Mouse (Mus musculus): ENCODE measurements around the gene Tpbgl. TPM values are rescaled to one million over a fixed set of nuclear protein-coding genes. Genes with fewer than 3 reads are reported as not detected.

The Tpbgl gene
- polyA plus RNA-seq, 1 experiment from 2014 or later: 1.1 TPM

- H3K4me2 ChIP-seq: no peak overlapping the region
- WGBS: 80% methylated on average over 2 of the region's 2 CpGs
- no peak overlapping the region for H3K4me3 ChIP-seq
- H3K9ac ChIP-seq: no peak overlapping the region
- no peak for ATAC-seq (replicated peaks)
- no peaks in the 10 kb centered on the region for H3K36me3 ChIP-seq (replicated peaks)
- no peak overlapping the region for H3K27ac ChIP-seq
- no peaks in the 10 kb centered on the region for H3K4me1 ChIP-seq
- no peaks in the 10 kb centered on the region for H3K27me3 ChIP-seq (replicated peaks)
- no peaks in the 10 kb centered on the region for H3K9me3 ChIP-seq
Observed at GRCm38 (mm10) chr7:99662311-99662710, 35.4 kb upstream of the Tpbgl start.

GRCm38 (mm10) chr7:99661571-99662230 lies 34.8 kb upstream of the Tpbgl start:
- no peak overlapping the region for H3K4me3 ChIP-seq
- no peaks in the 10 kb centered on the region for H3K9me3 ChIP-seq
- no peaks in the 10 kb centered on the region for H3K4me1 ChIP-seq
- H3K36me3 ChIP-seq (replicated peaks): no peaks in the 10 kb centered on the region
- H3K9ac ChIP-seq: no peak overlapping the region
- no peak for ATAC-seq (replicated peaks)
- WGBS: 74% methylated on average over 14 of the region's 14 CpGs
- H3K27ac ChIP-seq: no peak overlapping the region
- H3K27me3 ChIP-seq (replicated peaks): no peaks in the 10 kb centered on the region
- H3K4me2 ChIP-seq: no peak overlapping the region

- Histone ChIP-seq H3K27ac (no peak overlapping the region), H3K27me3 (replicated peaks) (no peaks in the 10 kb centered on the region), H3K9ac (no peak overlapping the region), H3K4me2 (no peak overlapping the region), H3K4me3 (no peak overlapping the region), H3K36me3 (replicated peaks) (no peaks in the 10 kb centered on the region), H3K9me3 (no peaks in the 10 kb centered on the region), H3K4me1 (no peaks in the 10 kb centered on the region)
- no peak for ATAC-seq (replicated peaks)
- 93% methylated on average over 9 of the region's 9 CpGs for WGBS
Observed at GRCm38 (mm10) chr7:99661071-99661470, 34.2 kb upstream of the Tpbgl start.

GRCm38 (mm10) chr7:99659379-99660029 lies 32.6 kb upstream of the Tpbgl start:
- WGBS: 48% methylated on average over 12 of the region's 12 CpGs
- no peak overlapping the region for H3K9ac ChIP-seq
- H3K9me3 ChIP-seq: no peaks in the 10 kb centered on the region
- H3K4me2 ChIP-seq: no peak overlapping the region
- H3K4me1 ChIP-seq: no peaks in the 10 kb centered on the region
- H3K36me3 ChIP-seq (replicated peaks): no peaks in the 10 kb centered on the region
- H3K4me3 ChIP-seq: no peak overlapping the region
- H3K27ac ChIP-seq: no peak overlapping the region
- H3K27me3 ChIP-seq (replicated peaks): no peaks in the 10 kb centered on the region
- no peak for ATAC-seq (replicated peaks)

- Histone ChIP-seq H3K4me2 (no peak overlapping the region), H3K4me3 (no peak overlapping the region), H3K27me3 (replicated peaks) (no peaks in the 10 kb centered on the region), H3K9me3 (no peaks in the 10 kb centered on the region), H3K9ac (no peak overlapping the region), H3K27ac (no peak overlapping the region), H3K36me3 (replicated peaks) (no peaks in the 10 kb centered on the region), H3K4me1 (peaks cover 14% of the 10 kb centered on the region)
- 86% methylated on average over 11 of the region's 11 CpGs for WGBS
- ATAC-seq (replicated peaks): no peak
Observed at GRCm38 (mm10) chr7:99654244-99654643, 27.3 kb upstream of the Tpbgl start.

GRCm38 (mm10) chr7:99649585-99649984 lies 22.7 kb upstream of the Tpbgl start:
- Histone ChIP-seq H3K4me3 (no peak overlapping the region), H3K36me3 (replicated peaks) (no peaks in the 10 kb centered on the region), H3K9me3 (no peaks in the 10 kb centered on the region), H3K4me2 (no peak overlapping the region), H3K27ac (no peak overlapping the region), H3K9ac (no peak overlapping the region; the same call in 1 of the 2 replicates), H3K4me1 (peaks cover 15% of the 10 kb centered on the region), H3K27me3 (replicated peaks) (no peaks in the 10 kb centered on the region)
- 32% methylated on average over 4 of the region's 4 CpGs for WGBS
- ATAC-seq (replicated peaks): no peak

- Histone ChIP-seq H3K9me3 (no peaks in the 10 kb centered on the region), H3K4me3 (no peak overlapping the region), H3K4me2 (no peak overlapping the region), H3K4me1 (peaks cover 15% of the 10 kb centered on the region), H3K27me3 (replicated peaks) (no peaks in the 10 kb centered on the region), H3K27ac (no peak overlapping the region), H3K9ac (no peak overlapping the region), H3K36me3 (replicated peaks) (no peaks in the 10 kb centered on the region)
- ATAC-seq (replicated peaks): no peak
- 11% methylated on average over 6 of the region's 6 CpGs for WGBS
Observed at GRCm38 (mm10) chr7:99648623-99649022, 21.7 kb upstream of the Tpbgl start.

GRCm38 (mm10) chr7:99644701-99645100 lies 17.8 kb upstream of the Tpbgl start:
- WGBS: 80% methylated on average over 7 of the region's 7 CpGs
- ATAC-seq (replicated peaks): no peak
- Histone ChIP-seq H3K36me3 (replicated peaks) (no peaks in the 10 kb centered on the region), H3K27me3 (replicated peaks) (no peaks in the 10 kb centered on the region), H3K4me3 (no peak overlapping the region), H3K4me1 (peaks cover 8% of the 10 kb centered on the region; the same call in 1 of the 2 replicates), H3K27ac (no peak overlapping the region), H3K9me3 (no peaks in the 10 kb centered on the region), H3K4me2 (no peak overlapping the region), H3K9ac (no peak overlapping the region)

- 24% methylated on average over 3 of the region's 3 CpGs for WGBS
- no peak for ATAC-seq (replicated peaks)
- no peaks in the 10 kb centered on the region for H3K27me3 ChIP-seq (replicated peaks)
- H3K4me3 ChIP-seq: no peak overlapping the region
- 0 out of 2 replicates have a peak, but pooled peaks cover 2% of the 10 kb centered on the region for H3K4me1 ChIP-seq
- H3K9ac ChIP-seq: no peak overlapping the region
- H3K4me2 ChIP-seq: no peak overlapping the region
- no peak overlapping the region for H3K27ac ChIP-seq
- H3K9me3 ChIP-seq: no peaks in the 10 kb centered on the region
- H3K36me3 ChIP-seq (replicated peaks): no peaks in the 10 kb centered on the region
Observed at GRCm38 (mm10) chr7:99642078-99642477, 15.2 kb upstream of the Tpbgl start.

GRCm38 (mm10) chr7:99641245-99641644 lies 14.3 kb upstream of the Tpbgl start:
- WGBS: 51% methylated on average over 4 of the region's 4 CpGs
- ATAC-seq (replicated peaks): no peak
- no peak overlapping the region for H3K4me3 ChIP-seq

GRCm38 (mm10) chr7:99633966-99634665 lies 7.2 kb upstream of the Tpbgl start:
- 83% methylated on average over 8 of the region's 8 CpGs for WGBS

More at GRCm38 (mm10) chr7:99641245-99641644, 14.3 kb upstream of the Tpbgl start:
- H3K36me3 ChIP-seq (replicated peaks): no peaks in the 10 kb centered on the region
- 0 out of 2 replicates have a peak, but pooled peaks cover 2% of the 10 kb centered on the region for H3K4me1 ChIP-seq
- no peak overlapping the region for H3K9ac ChIP-seq
- no peaks in the 10 kb centered on the region for H3K27me3 ChIP-seq (replicated peaks)
- H3K27ac ChIP-seq: no peak overlapping the region
- H3K9me3 ChIP-seq: no peaks in the 10 kb centered on the region
- no peak overlapping the region for H3K4me2 ChIP-seq

GRCm38 (mm10) chr7:99632286-99632685 lies 5.4 kb upstream of the Tpbgl start:
- H3K27me3 ChIP-seq (replicated peaks): peaks cover 16% of the 10 kb centered on the region
- no peak overlapping the region for H3K27ac ChIP-seq
- H3K36me3 ChIP-seq (replicated peaks): no peaks in the 10 kb centered on the region
- H3K9me3 ChIP-seq: no peaks in the 10 kb centered on the region
- no peak overlapping the region for H3K4me3 ChIP-seq
- WGBS: 12% methylated on average over 6 of the region's 6 CpGs
- H3K4me2 ChIP-seq: no peak overlapping the region
- no peak overlapping the region for H3K9ac ChIP-seq
- peaks cover 3% of the 10 kb centered on the region for H3K4me1 ChIP-seq
- no peak for ATAC-seq (replicated peaks)

More at GRCm38 (mm10) chr7:99633966-99634665, 7.2 kb upstream of the Tpbgl start:
- Histone ChIP-seq H3K9me3 (no peaks in the 10 kb centered on the region), H3K36me3 (replicated peaks) (no peaks in the 10 kb centered on the region), H3K4me2 (no peak overlapping the region), H3K4me3 (no peak overlapping the region), H3K4me1 (no peaks in the 10 kb centered on the region), H3K27me3 (replicated peaks) (no peaks in the 10 kb centered on the region), H3K9ac (no peak overlapping the region), H3K27ac (no peak overlapping the region)
- no peak for ATAC-seq (replicated peaks)
